Mouse (Mus musculus): ENCODE data around the gene Glod4.
A peak's percentile ranks its signal among the peaks of the same experiment; 100 is the strongest.

Glod4 gene

DNA sequence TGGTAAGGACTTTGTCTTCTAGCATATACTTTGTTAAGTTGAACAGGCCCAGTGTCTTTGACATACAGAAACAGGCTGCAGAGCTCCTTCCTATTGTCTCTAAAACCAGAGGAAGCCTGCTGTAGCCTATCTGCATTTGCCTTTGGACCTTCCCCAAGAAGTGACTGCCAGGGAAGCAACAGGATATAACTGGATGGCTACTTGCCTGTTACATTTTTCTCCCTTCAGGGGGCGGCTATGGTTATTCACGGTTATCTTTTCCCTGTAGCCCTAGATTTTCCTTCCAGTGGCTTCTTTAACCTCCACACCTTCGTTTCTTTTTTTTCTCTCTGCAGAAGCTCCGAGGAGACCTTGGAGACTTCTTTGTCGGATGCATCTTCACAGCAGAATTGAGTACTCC lies 36.7 kb downstream of the Glod4 start:
- no peak for DNase-seq (ENCODE audit: low read depth, low spot score)

DNA sequence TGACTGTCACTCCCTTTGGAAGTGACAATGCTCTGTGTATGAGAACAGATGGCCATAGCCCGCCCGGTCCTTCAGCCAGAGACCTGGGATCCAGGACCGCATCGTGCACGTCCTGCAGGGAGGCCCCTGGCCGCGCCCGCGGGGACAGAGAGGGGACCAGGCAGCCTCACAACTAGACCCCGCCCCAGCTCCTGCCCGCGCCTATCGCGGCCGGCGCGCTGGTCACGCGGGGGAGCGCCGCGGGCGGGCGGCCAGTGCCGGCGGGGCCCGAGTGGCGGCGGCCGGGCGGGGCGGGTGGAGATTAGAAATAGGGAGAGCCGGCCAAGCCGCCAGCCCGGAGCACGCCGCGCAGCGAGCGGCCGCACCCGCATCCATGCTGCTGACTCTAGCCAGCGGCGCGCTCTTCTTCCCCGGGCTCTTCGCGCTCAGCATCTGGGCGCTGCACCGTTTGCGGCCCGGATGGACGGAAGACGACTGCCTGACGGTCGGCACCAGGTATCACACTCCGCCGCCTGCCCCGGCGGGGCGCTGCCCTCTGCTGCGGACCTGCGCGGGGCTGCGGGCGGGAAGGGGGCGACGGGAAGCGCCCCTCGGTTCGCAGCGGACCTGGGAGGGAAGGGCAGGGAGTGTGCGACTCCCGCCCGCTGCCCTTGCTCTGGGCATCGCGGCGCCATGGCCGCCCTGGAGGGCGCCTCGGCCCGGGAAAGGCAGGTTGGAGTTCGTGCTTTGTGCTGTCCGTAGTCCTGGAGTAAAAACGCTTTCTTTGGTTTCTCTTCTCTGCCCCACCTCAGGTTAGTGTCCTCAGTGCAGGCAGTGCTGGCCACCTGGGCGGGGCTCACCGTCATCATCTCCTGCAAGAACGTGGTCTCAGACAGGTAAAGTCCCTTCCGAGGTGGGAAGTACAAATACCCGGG lies 41.5 kb downstream of the Glod4 start:
- no peak for DNase-seq (ENCODE audit: low read depth, low spot score)

- no peak for DNase-seq (ENCODE audit: low read depth, low spot score)
Observed at GRCm38 (mm10) chr11:76196977-76197469, 46.5 kb downstream of the Glod4 start.

DNA sequence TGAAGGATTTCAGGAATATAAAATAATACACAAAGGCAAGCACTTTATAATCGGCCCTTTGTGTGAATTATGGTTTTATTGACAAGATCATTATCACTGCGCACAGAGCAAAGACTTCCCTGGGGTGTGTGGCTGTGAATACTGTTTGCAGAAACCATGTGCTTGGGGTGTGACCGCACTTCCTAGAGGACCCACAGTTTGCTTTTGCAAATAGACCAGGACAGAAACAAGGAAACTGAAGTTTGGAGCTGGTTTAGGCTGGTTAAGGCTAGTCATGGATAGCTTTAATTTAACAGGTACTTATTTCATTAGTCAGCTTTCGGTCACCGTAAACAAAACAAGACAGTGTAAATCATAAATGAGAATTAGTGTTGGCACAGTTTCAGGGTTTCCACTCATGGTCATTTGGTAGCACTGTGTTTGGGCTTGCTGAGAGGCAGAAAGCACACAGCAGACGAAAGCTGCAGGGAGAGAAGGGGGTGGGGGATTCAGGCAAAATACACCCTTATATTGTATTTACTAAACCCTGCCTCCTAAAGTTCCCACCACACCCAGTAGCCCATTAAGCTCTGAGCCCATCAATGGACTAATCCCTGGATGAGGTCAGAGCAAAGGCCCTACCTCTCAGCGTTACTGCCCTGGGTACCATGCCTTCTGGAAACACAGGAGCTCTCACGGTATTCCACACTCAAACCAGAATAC lies 47.1 kb downstream of the Glod4 start:
- DNase-seq (ENCODE audit: low read depth, low spot score), result no peak

DNA sequence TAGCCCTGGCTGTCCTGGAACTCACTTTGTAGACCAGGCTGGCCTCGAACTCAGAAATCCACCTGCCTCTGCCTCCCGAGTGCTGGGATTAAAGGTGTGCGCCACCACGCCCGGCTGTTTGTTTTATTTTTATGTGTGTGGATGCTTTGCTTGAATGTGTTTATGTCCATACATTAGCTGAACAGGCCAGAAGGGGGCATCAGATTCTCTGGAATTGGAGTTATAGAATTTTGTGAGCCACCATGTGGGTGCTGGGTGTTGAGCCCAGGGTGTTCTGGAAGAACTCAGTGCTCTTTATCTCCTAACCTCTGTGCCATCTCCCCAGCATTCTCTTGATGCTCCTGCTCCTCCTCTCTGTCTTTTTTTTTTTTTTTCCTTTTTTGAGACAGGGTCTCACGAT lies 56.6 kb downstream of the Glod4 start:
- DNase-seq (ENCODE audit: low read depth, low spot score), result no peak

- DNase-seq (ENCODE audit: low read depth, low spot score), result no peak
Observed at GRCm38 (mm10) chr11:76183745-76184144, 59.8 kb downstream of the Glod4 start.

GRCm38 (mm10) chr11:76180146-76180540 lies 63.4 kb downstream of the Glod4 start:
- no peak for DNase-seq (ENCODE audit: low read depth, low spot score)

DNA sequence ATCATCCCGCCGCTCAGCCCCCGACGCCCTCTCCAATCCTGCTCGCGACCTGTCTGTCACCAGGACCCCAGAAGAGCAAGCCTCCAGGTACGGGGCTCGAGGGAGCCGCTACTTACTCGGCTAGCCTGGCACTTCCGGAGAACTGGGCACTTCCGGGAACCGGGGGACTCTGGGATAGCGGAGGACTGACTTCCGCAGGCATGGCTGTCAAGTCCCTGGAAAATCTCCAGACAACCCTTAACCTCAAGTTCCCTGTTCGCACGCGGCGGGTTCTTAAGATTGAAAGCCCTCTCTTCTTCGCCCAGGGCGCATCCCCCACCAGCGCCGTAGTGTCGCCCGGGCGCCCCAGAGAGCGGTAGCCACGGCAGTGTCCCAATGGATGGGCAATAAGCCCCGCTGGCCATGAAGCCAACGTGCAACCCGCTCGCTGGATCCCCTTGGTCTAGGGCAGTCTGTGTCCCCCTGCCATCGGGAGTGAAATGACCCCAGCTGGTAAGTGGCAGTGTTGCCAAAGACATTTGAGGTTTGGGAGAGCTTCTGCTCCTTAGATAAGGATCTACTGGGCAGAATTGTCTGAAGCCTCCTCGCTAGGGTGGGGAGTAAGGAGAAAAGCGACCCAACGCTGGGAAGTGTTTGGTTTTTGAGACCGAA lies 63.9 kb downstream of the Glod4 start, which contains the start of the genes Vps53 and Fam57a:
Gene Vps53 (minus strand): TSS at position 153 of the 651 bp plus-strand sequence.
Gene Fam57a (plus strand): TSS at position 177 of the 651 bp plus-strand sequence.
- no peak for DNase-seq (ENCODE audit: low read depth, low spot score)

DNA sequence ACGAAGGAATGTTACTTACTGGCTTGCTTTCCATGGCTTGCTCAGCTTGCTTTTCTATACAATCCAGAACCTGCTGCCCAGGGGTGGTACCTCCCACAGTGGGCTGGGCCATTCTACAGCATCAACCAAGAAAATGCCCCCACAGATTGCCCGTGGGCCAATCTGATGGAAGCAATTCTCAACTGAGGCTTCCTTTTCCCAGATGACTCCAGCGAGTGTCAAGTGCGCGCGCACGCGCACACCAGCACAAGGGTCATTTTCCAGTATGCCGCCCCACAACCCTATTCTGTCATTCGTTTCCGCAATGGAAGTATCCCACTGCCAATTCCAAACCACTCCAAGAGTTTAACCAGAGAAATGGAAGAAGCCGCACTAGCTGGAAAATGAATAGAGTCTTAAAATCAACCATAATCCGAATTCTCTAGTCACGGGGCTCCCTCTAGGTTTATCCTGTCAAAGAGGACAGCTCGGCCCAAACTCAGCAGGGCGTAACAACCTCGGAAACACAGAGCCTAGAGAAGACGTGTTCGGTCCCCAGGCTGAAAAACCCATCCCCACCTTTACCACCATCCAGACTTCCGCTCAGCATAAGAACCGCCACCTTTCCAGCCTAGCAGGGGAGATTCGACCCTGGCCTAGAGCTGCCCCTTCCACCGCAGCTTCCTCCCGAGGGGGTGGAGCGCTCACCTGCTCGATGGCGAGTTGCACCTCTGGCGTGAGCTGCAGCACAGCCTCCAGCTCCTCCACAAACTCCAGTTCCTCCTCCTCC lies 64.6 kb downstream of the Glod4 start:
- DNase-seq (ENCODE audit: low read depth, low spot score), result peak; percentile 49

DNA sequence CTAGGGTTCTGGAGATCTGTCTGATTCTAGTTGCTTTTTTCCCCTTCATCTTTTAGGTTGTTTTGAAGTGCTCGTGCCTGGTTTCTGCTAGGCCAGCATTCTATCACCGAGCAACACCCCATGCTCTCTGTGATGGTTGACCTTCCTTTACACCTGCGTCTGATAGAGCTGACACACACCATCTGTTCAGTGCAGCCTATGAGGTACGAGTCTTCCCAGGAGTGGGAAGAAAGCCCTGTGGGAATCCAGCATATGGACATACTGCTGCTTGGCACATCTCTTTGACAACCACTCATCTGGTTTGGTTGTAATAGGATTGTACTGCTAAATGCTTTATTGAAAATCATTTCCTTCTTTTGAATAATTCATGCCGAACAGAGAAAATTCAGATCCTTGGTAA lies 73.3 kb downstream of the Glod4 start:
- no peak for DNase-seq (ENCODE audit: low read depth, low spot score)

GRCm38 (mm10) chr11:76168976-76169375 lies 74.5 kb downstream of the Glod4 start:
- DNase-seq (ENCODE audit: low read depth, low spot score), result no peak

DNA sequence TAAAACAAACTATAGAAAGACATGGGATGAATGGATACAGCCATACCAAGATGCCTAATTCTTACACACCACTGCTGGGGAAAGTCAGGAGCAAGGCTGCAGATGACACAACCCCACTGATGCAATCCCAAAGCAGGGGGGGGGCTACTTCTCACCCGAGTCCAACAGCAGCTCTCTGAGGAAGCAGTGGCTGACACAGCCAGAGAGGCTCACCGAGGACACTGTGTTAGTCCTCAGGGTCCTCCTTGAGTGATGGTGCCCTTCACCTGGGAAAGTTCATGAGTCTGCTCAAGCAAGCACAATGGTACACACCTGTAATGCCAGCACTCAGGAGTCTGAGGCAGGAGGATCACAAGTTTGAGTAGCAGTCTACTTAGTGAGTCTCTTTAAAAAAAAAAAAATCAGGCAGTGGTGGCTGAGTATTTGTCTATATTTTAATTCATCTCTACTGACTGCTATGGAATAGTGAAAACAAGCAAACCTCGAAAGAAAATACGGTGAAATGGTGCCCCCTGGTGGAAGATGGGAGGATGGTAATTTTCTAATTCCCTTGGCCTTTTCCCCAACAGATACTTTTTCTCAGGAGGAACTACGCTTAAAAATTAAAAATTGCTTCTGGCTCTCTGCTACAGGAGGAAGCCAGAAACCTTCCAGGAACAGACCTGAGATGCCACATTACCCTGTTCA lies 76.3 kb downstream of the Glod4 start:
- DNase-seq (ENCODE audit: low read depth, low spot score), result peak; percentile 38

- no peak for DNase-seq (ENCODE audit: low read depth, low spot score)
Observed at GRCm38 (mm10) chr11:76166657-76167056, 76.9 kb downstream of the Glod4 start.

GRCm38 (mm10) chr11:76160251-76160650 lies 83.3 kb downstream of the Glod4 start:
- no peak for DNase-seq (ENCODE audit: low read depth, low spot score)

DNA sequence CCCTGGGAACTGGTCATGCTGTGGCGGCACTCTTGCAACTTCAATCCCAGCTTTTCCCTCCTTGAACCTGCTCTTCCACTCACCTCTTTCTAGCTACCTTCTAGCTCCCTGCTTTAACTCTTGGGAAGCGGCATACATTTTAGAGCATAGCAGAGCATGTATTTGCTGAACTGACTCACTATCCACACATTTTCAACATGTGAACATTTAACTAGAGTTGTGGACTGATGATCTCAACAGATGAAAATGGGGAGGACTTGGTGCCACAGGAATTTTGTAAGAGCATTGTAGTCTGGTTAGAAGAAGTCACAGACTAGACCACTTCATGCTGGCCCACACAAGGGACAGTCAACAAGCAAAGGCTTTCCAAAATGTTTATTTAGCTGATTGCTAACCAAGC lies 85.2 kb downstream of the Glod4 start:
- DNase-seq (ENCODE audit: low read depth, low spot score), result no peak

- DNase-seq (ENCODE audit: low read depth, low spot score), result no peak
Observed at GRCm38 (mm10) chr11:76154861-76155260, 88.7 kb downstream of the Glod4 start.

DNA sequence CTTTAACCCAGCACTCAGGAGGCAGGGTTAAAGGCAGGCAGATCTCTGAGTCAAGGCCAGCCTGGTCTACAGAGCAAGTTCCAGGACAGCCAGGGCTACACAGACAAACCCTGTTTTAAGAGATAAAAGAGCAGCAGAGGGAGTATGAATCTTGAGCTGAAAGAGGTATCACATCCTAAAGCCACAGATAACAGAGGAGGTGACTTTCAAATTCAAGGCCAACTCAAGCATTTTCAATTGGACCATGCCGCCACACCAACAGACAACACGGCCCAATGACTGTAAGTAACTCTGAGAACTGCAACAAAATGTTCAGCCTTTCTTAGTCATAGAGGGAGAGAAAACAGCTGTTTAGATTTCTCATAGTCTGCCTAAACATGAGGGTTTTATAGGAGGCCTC lies 89.3 kb downstream of the Glod4 start:
- DNase-seq (ENCODE audit: low read depth, low spot score), result no peak

GRCm38 (mm10) chr11:76153236-76153951 lies 90.1 kb downstream of the Glod4 start:
- no peak for DNase-seq (ENCODE audit: low read depth, low spot score)

DNA sequence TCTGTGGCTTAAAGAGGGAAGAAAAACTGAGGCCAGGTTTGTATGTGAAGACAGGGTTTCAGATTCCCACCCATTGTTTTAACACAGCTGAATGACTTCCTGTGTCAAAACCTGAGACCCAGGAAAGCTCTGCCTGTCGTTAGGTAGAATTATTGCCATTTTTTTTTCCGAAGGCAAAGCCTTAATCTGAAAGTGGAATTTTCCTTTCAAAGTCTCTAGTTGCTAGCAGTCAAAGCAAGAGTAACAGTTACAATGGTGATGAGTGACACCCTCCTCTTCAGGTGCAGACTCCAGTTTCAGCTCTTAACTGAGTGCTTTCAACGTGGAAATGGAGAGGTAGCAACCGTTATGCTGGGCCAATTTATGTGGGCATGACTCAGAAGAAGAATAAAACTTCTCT lies 92.5 kb downstream of the Glod4 start:
- no peak for DNase-seq (ENCODE audit: low read depth, low spot score)

All from WW6 (cell line).